7 mouse cellular contexts compared by ENCODE assay signal in the genomic region with DNA sequence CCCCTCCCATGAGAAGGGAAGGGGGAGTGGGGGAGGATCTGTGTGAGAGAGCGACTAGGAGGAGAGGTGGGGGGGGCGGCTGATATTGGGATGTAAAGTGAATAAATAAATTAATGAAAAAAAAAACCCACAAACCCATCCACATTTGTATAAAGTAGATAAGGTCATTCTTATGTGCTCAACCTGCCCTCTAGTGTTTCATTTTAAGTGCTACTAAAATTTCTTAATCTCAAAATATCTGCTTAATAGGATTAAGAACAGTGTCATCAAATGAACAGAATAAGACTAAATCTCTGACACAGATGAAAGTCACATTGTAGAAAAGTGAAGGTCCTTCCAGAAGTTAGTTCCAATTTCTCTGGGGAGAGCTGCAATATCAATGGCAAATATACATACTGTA.
A peak's percentile ranks its signal among the peaks of the same experiment; 100 is the strongest.
DNase-seq lines count a peak whose midpoint lies in the region; ATAC-seq and TF ChIP-seq lines count a peak whose summit lies in the region.
"Not testable (repeated sequence)": the region's sequence is repeated elsewhere in the genome, so short reads cannot be mapped to it uniquely, and the experiment has no call there.

No protein-coding gene starts in this region.

- not testable (repeated sequence) for ATAC-seq in kidney, postnatal 0 days (replicated peaks; ENCODE audit: low FRiP score, low read depth); stomach, postnatal 0 days (ENCODE audit: low FRiP score, low TSS enrichment)

- H3K4me2 ChIP-seq in kidney, postnatal 0 days (ENCODE audit: low read length); stomach, postnatal 0 days (replicated peaks; ENCODE audit: low read depth): not testable (repeated sequence)

- not testable (repeated sequence) for H3K9ac ChIP-seq in heart, adult 2 months (ENCODE audit: low read depth, low read length); kidney, postnatal 0 days (ENCODE audit: low read depth, low read length); liver, adult 2 months (ENCODE audit: low read depth, low read length); stomach, postnatal 0 days (ENCODE audit: low read length)

- H3K9me3 ChIP-seq in kidney, postnatal 0 days (replicated peaks; ENCODE audit: low read length); stomach, postnatal 0 days (ENCODE audit: control insufficient read depth, low read length): not testable (repeated sequence)

- H3K79me2 ChIP-seq in heart, adult 2 months (replicated peaks; ENCODE audit: control insufficient read depth, insufficient read depth, low read length); liver, adult 2 months (ENCODE audit: control insufficient read depth, insufficient read depth, low read length): not testable (repeated sequence)

- peak; percentile 24 for DNase-seq in 3T3-L1 (ENCODE audit: low read depth, low spot score)
- peak; percentile 4 for DNase-seq in adipocyte (ENCODE audit: low spot score)
- peak; percentile 7 to 12 for DNase-seq in cerebellum, postnatal 10 days
- not testable (repeated sequence) for DNase-seq in heart, adult 2 months; kidney, postnatal 0 days (ENCODE audit: low spot score); stomach, postnatal 0 days (ENCODE audit: low spot score)
- peak; percentile 10 for DNase-seq in liver, adult 2 months (ENCODE audit: extremely low read depth, low read depth, low spot score)

- H3K27me3 ChIP-seq in heart, adult 2 months (ENCODE audit: control insufficient read depth, insufficient read depth, low read length); kidney, postnatal 0 days (ENCODE audit: insufficient read depth, low read length); liver, adult 2 months (ENCODE audit: control insufficient read depth, insufficient read depth, low read length); stomach, postnatal 0 days (ENCODE audit: control insufficient read depth, insufficient read depth, low read length): not testable (repeated sequence)

- intact Hi-C loops in heart, adult 2 months (cut with DNase I), result loop anchor here (5.0 to 10.0 kb wide), 2 partner anchors 506 to 639 kb away; no protein-coding TSS in a partner anchor

- 75% methylated on average over 2 of the region's 2 CpGs for WGBS in heart, adult 2 months
- 74% methylated on average over 2 of the region's 2 CpGs for WGBS in kidney, postnatal 0 days
- WGBS in liver, adult 2 months, result 93% methylated on average over 2 of the region's 2 CpGs
- WGBS in stomach, postnatal 0 days, result 91% methylated on average over 2 of the region's 2 CpGs

- TF ChIP-seq EP300 in heart, adult 2 months (IDR thresholded peaks at IDR 0.05; ENCODE audit: insufficient read depth, low read depth, low read length); stomach, postnatal 0 days (optimal IDR thresholded peaks at IDR 0.05): not testable (repeated sequence)

- not testable (repeated sequence) for H3K36me3 ChIP-seq in heart, adult 2 months (ENCODE audit: control insufficient read depth, insufficient read depth, low read length); kidney, postnatal 0 days (ENCODE audit: insufficient read depth, low read length); liver, adult 2 months (ENCODE audit: control insufficient read depth, insufficient read depth, low read length); stomach, postnatal 0 days (ENCODE audit: control insufficient read depth, insufficient read depth, low read length)

- TF ChIP-seq CTCF in heart, adult 2 months (IDR thresholded peaks at IDR 0.05), result peak; percentile 52
- TF ChIP-seq CTCF in kidney, postnatal 0 days (IDR thresholded peaks at IDR 0.05; ENCODE audit: low read depth), result peak; percentile 35; the same call in 1 of the 2 replicates
- TF ChIP-seq CTCF in liver, adult 2 months (IDR thresholded peaks at IDR 0.05; ENCODE audit: low read depth, low read length), result not testable (repeated sequence)
- peak; percentile 44 for TF ChIP-seq CTCF in stomach, postnatal 0 days (IDR thresholded peaks at IDR 0.05; ENCODE audit: low read depth)

- TF ChIP-seq POLR2A in heart, adult 2 months (IDR thresholded peaks at IDR 0.05; ENCODE audit: insufficient read depth, low read depth, low read length); liver, adult 2 months (IDR thresholded peaks at IDR 0.05; ENCODE audit: extremely low read depth, insufficient read depth, low read length): not testable (repeated sequence)

- H3K27ac ChIP-seq in heart, adult 2 months; kidney, postnatal 0 days; liver, adult 2 months (replicated peaks; ENCODE audit: insufficient read depth, low read depth, low read length); stomach, postnatal 0 days (replicated peaks): not testable (repeated sequence)

- not testable (repeated sequence) for H3K4me3 ChIP-seq in heart, adult 2 months; kidney, postnatal 0 days (replicated peaks; ENCODE audit: low read depth, low read length); liver, adult 2 months (ENCODE audit: insufficient read depth, low read depth, low read length); stomach, postnatal 0 days (ENCODE audit: low read depth, low read length)

- H3K4me1 ChIP-seq in heart, adult 2 months (ENCODE audit: control insufficient read depth, insufficient read depth, low read length); kidney, postnatal 0 days (replicated peaks; ENCODE audit: insufficient read depth, low read length); liver, adult 2 months (ENCODE audit: control insufficient read depth, insufficient read depth, low read length); stomach, postnatal 0 days (replicated peaks; ENCODE audit: control insufficient read depth, insufficient read depth): not testable (repeated sequence)
